Mouse (Mus musculus) liver, adult 10 weeks (tissue): ENCODE data around the gene Mrpl43. TPM values are rescaled to one million over a fixed set of nuclear protein-coding genes. Genes with fewer than 3 reads are reported as not detected.

Experiments used
- polyA plus RNA-seq: library from polyadenylated mRNA; stranded (reverse); fragments of 350-450 nt; fragmentation: Illumina TruSeq; extraction: RNeasy Lipid Tissue Mini Kit (QIAGEN cat#74804); gene quantifications from one replicate; pipeline ENCODE4 v1.2.3, GENCODE M21; 2014; ENCODE audit warnings: low read depth, low replicate concordance

Mrpl43 gene
- polyA plus RNA-seq = 10.2 TPM

DNA sequence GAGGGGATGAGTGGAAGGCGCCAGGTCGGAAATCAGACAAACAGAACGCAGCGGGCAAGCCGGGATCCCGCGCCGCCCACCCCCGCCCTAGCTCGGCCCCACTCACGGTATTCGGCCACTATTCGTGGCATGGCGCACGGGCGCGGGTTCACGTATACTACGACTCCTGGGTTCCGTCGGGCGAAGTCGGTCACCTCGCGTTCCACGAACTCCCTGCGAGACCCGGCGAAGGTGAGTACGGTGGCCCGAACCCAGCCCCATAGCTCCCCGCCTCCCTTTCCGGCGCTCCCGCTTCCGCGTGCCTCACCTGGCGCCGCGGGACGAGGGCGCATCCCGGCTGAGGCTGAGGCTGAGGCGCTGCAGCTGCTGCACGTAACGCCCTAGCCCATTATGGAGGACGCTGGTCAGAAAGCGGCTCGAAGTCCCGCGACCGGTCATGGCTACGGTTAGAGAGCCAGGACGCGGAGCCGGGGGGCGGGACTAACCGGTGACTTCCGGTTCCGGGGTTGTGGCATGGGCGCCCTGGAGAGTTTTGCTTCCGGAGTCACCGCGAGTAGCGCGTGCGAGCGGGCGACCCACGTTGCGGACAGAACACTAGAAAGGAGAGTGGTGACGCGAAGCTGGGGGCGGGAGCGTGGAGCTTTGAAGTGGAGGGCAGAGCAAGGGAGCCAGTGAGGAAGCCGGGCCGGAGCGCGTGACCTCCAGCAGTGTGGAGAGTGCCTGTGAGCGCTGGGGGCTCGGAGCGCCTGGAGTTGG is at the start of gene Mrpl43:
Mrpl43 (minus strand) TSS at position 486 of the 756 bp plus-strand sequence.

GRCm38 (mm10) chr19:45047417-45047934 is 41.2 kb upstream of the Mrpl43 start, which contains the start of gene Sfxn3:
Gene Sfxn3 (plus strand): TSS chr19:45047503.

GRCm38 (mm10) chr19:45045651-45046050 is 39.4 kb upstream of the Mrpl43 start, which contains the start of gene Pdzd7:
Gene Pdzd7 (minus strand): TSS chr19:45045717.

DNA sequence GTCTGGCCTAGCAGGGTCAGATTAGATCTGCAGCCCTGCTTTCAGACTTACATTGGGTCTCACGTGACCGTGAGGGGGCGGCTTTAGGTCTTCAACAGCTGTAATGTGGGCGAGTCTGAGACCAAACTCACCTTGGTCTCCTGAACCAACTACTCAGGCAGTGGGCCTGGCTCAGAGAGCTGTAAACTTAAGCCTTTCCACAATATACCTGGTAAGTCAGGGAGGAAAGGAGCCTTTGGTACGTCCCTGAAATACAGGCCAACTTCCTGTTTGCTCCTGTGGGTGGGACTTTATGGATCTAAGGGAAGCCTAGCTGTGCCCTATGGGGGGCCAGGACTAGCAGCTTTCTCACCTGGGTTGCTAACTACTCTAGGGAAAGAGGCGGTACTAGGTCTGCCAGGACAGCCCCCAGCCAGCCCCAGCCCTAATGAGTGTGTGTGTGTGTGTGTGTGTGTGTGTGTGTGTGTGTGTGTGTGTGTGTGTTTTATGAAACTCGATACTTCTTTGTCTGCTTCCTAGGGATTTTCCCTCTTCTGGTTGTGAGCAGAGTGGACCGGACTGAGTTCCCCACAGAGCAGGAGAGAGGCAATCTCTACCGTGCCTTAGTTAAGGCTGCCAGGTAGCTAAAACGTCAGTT is 8.2 kb upstream of the Mrpl43 start, which contains the start of gene Lzts2:
Lzts2 (plus strand) TSS at position 80 of the 637 bp plus-strand sequence.

GRCm38 (mm10) chr19:45005444-45005843 is 798 bp downstream of the Mrpl43 start, which contains the start of gene Twnk:
Gene Twnk (plus strand): TSS chr19:45005663.

GRCm38 (mm10) chr19:44988831-44989566 is 17.2 kb downstream of the Mrpl43 start, which contains the start of gene Sema4g:
Gene Sema4g (plus strand): TSS chr19:44989101.

Other genes starting within 250 kb of the Mrpl43 start
- 13.1 TPM for gene Slf2, start 75.3 kb downstream of the Mrpl43 start, polyA plus RNA-seq
- 35.7 TPM for gene Sema4g, start 17.3 kb downstream of the Mrpl43 start, polyA plus RNA-seq
- 5.5 TPM for gene Twnk, start 779 bp downstream of the Mrpl43 start, polyA plus RNA-seq
- gene Lzts2, start 8.0 kb upstream of the Mrpl43 start, polyA plus RNA-seq = 0.56 TPM
- gene Pdzd7, start 39.3 kb upstream of the Mrpl43 start, polyA plus RNA-seq = not detected
- 1.0 TPM for gene Sfxn3, start 41.1 kb upstream of the Mrpl43 start, polyA plus RNA-seq
- gene Kazald1, start 68.8 kb upstream of the Mrpl43 start, polyA plus RNA-seq = not detected
- not detected for gene Tlx1, start 144.2 kb upstream of the Mrpl43 start, polyA plus RNA-seq
- gene Lbx1, start 229.4 kb upstream of the Mrpl43 start, polyA plus RNA-seq = not detected